Mouse (Mus musculus): Measurements from ENCODE around the gene Mapk13. TPM values are rescaled to one million over a fixed set of nuclear protein-coding genes. Genes with fewer than 3 reads are reported as not detected.

Mapk13 gene
- polyA plus RNA-seq, 1 experiment: 1.1 TPM

GRCm38 (mm10) chr17:28781290-28782045 is 12.4 kb downstream of the Mapk13 start:
- Histone ChIP-seq H3K4me3 (ENCODE audit: extremely low read depth, insufficient read depth, insufficient read length) (no peak overlapping the region), H3K36me3 (ENCODE audit: control insufficient read depth, insufficient read depth, low read length) (no peaks in the 10 kb centered on the region), H3K4me1 (ENCODE audit: control insufficient read depth, insufficient read depth, insufficient read length) (no peaks in the 10 kb centered on the region), H3K27ac (ENCODE audit: insufficient read depth, low read length) (no peak overlapping the region; the same call in 1 of the 2 replicates), H3K27me3 (ENCODE audit: control insufficient read depth, insufficient read depth, low read length) (no peaks in the 10 kb centered on the region)
- no peak for DNase-seq (ENCODE audit: low read depth in 1 of 2, low spot score in 2 of 2)
- 66% methylated on average over 9 of the region's 9 CpGs for WGBS
- TF ChIP-seq CTCF (IDR thresholded peaks at IDR 0.05; ENCODE audit: extremely low read depth, insufficient read depth, insufficient read length, insufficient replicate concordance): no peak
- TF ChIP-seq POLR2A (IDR thresholded peaks at IDR 0.05; ENCODE audit: low read depth, low read length): no peak

DNA sequence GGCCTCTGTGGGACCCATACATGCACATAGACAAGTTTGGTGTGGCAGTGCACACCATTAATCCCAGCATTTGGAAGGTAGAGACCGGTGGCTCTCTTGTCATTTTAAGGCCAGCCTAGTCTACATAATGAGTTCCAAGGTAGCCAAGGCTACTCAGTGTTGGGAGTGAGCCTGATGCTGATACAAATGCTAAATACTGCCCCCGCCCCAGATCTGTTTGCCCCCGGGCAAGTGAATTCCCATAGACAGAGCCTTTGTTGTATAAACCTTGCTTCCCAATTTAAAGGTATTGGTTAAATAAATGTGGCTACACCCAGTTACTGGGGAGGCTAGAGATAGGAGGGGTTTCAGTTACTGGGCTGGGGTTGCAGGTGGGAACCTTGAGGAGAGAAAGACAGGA is 15.9 kb downstream of the Mapk13 start:
- TF ChIP-seq POLR2A (IDR thresholded peaks at IDR 0.05; ENCODE audit: low read depth, low read length) (no peak), CTCF (IDR thresholded peaks at IDR 0.05; ENCODE audit: extremely low read depth, insufficient read depth, insufficient read length, insufficient replicate concordance) (no peak)
- DNase-seq (ENCODE audit: low read depth in 1 of 2, low spot score in 2 of 2): no peak
- Histone ChIP-seq H3K4me3 (ENCODE audit: extremely low read depth, insufficient read depth, insufficient read length) (no peak overlapping the region), H3K36me3 (ENCODE audit: control insufficient read depth, insufficient read depth, low read length) (no peaks in the 10 kb centered on the region), H3K27me3 (ENCODE audit: control insufficient read depth, insufficient read depth, low read length) (no peaks in the 10 kb centered on the region), H3K4me1 (ENCODE audit: control insufficient read depth, insufficient read depth, insufficient read length) (no peaks in the 10 kb centered on the region), H3K27ac (ENCODE audit: insufficient read depth, low read length) (no peak overlapping the region)
- WGBS: 92% methylated on average over 3 of the region's 3 CpGs

GRCm38 (mm10) chr17:28787507-28787906 is 18.4 kb downstream of the Mapk13 start:
- no peak for DNase-seq (ENCODE audit: low read depth in 1 of 2, low spot score in 2 of 2)
- H3K36me3 ChIP-seq (ENCODE audit: control insufficient read depth, insufficient read depth, low read length): no peaks in the 10 kb centered on the region
- H3K4me1 ChIP-seq (ENCODE audit: control insufficient read depth, insufficient read depth, insufficient read length): no peaks in the 10 kb centered on the region
- WGBS: 98% methylated on average over 12 of the region's 12 CpGs
- TF ChIP-seq POLR2A (IDR thresholded peaks at IDR 0.05; ENCODE audit: low read depth, low read length): no peak
- no peak for TF ChIP-seq CTCF (IDR thresholded peaks at IDR 0.05; ENCODE audit: extremely low read depth, insufficient read depth, insufficient read length, insufficient replicate concordance)
- no peak overlapping the region for H3K27ac ChIP-seq (ENCODE audit: insufficient read depth, low read length)
- no peak overlapping the region for H3K4me3 ChIP-seq (ENCODE audit: extremely low read depth, insufficient read depth, insufficient read length)
- no peaks in the 10 kb centered on the region for H3K27me3 ChIP-seq (ENCODE audit: control insufficient read depth, insufficient read depth, low read length)

DNA sequence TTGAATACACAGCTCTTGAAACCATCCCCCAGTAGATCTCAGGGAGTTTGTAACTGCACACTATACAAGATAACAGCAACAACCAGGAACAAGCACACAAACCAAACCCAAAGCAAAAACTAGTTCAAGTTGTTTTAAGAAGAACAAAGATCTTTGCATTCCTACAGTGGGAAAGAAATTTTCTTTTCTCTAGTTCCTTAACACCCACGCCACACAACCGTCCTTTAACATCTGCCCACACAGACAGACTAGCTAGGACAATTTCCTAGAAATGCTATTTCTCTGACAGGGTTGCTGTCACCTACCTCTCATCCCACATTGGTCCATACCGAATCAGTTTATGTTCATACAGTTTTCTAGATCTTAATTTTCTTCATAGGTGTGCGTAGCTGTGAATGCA is 27.9 kb downstream of the Mapk13 start:
- WGBS: 91% methylated on average over 4 of the region's 4 CpGs
- no peak for DNase-seq (ENCODE audit: low read depth in 1 of 2, low spot score in 2 of 2)

DNA sequence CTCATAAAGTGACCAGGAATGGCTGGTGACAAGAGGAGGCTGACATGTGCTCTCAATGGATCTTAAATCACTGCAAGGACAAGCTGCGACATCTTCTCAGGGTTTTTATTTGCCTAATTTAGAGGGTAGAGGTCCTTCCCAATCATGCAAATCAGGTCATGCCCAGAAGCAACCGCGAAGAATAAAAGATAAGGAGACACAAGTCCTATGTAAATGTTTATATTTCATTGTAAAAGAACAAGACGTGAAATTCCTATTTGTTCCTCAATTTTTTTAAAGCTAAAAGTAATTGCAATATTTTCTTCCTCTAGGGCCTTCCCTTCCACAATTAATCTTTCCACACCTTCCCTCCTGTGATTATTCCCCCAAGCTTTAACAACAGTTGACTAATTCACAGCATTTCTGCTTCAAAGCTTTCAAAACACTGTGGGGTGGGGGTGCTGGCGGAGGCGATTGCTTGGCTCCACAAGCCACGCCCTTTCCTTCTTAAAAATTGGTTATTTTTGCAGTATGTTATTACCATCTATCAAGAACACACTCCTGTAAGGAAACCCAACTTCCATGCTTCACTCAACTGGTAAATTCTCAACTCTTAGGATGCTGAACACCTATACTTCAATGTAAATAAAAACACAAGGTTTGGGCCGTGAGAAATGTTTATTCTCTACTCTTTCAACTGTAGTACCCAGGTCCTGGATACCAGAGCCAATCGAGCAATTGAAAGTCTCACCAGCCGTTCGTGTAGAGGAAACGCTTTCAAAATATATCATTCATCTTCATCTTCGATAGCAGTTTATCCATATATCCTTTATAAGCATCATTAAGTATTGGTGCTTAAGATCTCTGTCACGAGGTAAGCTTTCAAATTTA is 30.4 kb downstream of the Mapk13 start:
- no peak for TF ChIP-seq CTCF (IDR thresholded peaks at IDR 0.05; ENCODE audit: extremely low read depth, insufficient read depth, insufficient read length, insufficient replicate concordance)
- TF ChIP-seq POLR2A (IDR thresholded peaks at IDR 0.05; ENCODE audit: low read depth, low read length): no peak
- Histone ChIP-seq H3K27me3 (ENCODE audit: control insufficient read depth, insufficient read depth, low read length) (no peaks in the 10 kb centered on the region), H3K4me1 (ENCODE audit: control insufficient read depth, insufficient read depth, insufficient read length) (peaks cover 6% of the 10 kb centered on the region), H3K4me3 (ENCODE audit: extremely low read depth, insufficient read depth, insufficient read length) (no peak overlapping the region), H3K27ac (ENCODE audit: insufficient read depth, low read length) (no peak overlapping the region), H3K36me3 (ENCODE audit: control insufficient read depth, insufficient read depth, low read length) (no peaks in the 10 kb centered on the region)
- 11% methylated on average over 14 of the region's 14 CpGs for WGBS
- peak in 1 of 2 experiments; percentile 39 for DNase-seq (ENCODE audit: low read depth in 1 of 2, low spot score in 2 of 2)

More for the DNA sequence above, 27.9 kb downstream of the Mapk13 start:
- Histone ChIP-seq H3K4me3 (ENCODE audit: extremely low read depth, insufficient read depth, insufficient read length) (no peak overlapping the region), H3K27me3 (ENCODE audit: control insufficient read depth, insufficient read depth, low read length) (no peaks in the 10 kb centered on the region), H3K27ac (ENCODE audit: insufficient read depth, low read length) (no peak overlapping the region), H3K36me3 (ENCODE audit: control insufficient read depth, insufficient read depth, low read length) (no peaks in the 10 kb centered on the region), H3K4me1 (ENCODE audit: control insufficient read depth, insufficient read depth, insufficient read length) (peaks cover 6% of the 10 kb centered on the region)
- TF ChIP-seq CTCF (IDR thresholded peaks at IDR 0.05; ENCODE audit: extremely low read depth, insufficient read depth, insufficient read length, insufficient replicate concordance) (no peak), POLR2A (IDR thresholded peaks at IDR 0.05; ENCODE audit: low read depth, low read length) (no peak)

GRCm38 (mm10) chr17:28800281-28800670 is 31.2 kb downstream of the Mapk13 start:
- H3K4me3 ChIP-seq (ENCODE audit: extremely low read depth, insufficient read depth, insufficient read length): peak overlapping the region; percentile 60
- WGBS: 1% methylated on average over 15 of the region's 15 CpGs
- H3K27ac ChIP-seq (ENCODE audit: insufficient read depth, low read length): peak overlapping the region; percentile 83
- H3K4me1 ChIP-seq (ENCODE audit: control insufficient read depth, insufficient read depth, insufficient read length): peaks cover 6% of the 10 kb centered on the region
- no peak for DNase-seq (ENCODE audit: low read depth in 1 of 2, low spot score in 2 of 2)
- H3K36me3 ChIP-seq (ENCODE audit: control insufficient read depth, insufficient read depth, low read length): no peaks in the 10 kb centered on the region
- H3K27me3 ChIP-seq (ENCODE audit: control insufficient read depth, insufficient read depth, low read length): no peaks in the 10 kb centered on the region
- TF ChIP-seq CTCF (IDR thresholded peaks at IDR 0.05; ENCODE audit: extremely low read depth, insufficient read depth, insufficient read length, insufficient replicate concordance) (no peak), POLR2A (IDR thresholded peaks at IDR 0.05; ENCODE audit: low read depth, low read length) (no peak)
